Mouse (Mus musculus) left cerebral cortex, adult 9 months (tissue): ENCODE data around the gene Stpg1.

Experiments
- DNase-seq, 2 experiments: peaks; one replicate each; pipeline ENCODE4 v3.0.0; 2022; ENCODE audit warnings: low spot score in 2 of 2

Stpg1 gene

GRCm38 (mm10) chr4:135494521-135495396 lies at the start of gene Stpg1, which contains the start of gene Nipal3:
Stpg1 (plus strand) TSS chr4:135494790.
Nipal3 (minus strand) TSS chr4:135495038.
- peak; percentile 79 to 91 for DNase-seq

- no peak for DNase-seq
These were observed 43.1 kb upstream of the Stpg1 start for GRCm38 (mm10) chr4:135451360-135452015.

DNA sequence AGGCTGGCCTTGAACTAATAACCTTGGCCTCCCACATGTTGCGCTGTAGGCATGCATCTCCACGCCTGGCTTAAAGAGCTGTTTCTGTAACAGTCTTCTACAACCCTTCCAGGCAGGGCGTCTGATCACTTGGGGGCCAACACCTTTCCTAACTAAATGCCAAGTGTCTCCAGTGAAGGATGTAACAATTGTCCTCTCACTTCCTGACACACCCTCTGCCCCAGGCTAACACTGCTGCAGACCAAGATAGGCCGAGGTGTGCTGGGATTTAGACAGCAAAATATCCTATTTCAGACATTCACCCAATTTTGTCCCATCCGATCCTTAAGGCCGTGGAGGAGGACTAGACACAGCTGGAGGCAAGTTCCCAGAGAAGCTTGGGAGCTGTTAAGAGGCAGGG lies 41.4 kb upstream of the Stpg1 start:
- no peak for DNase-seq

GRCm38 (mm10) chr4:135453572-135453971 lies 41.0 kb upstream of the Stpg1 start:
- no peak for DNase-seq

DNA sequence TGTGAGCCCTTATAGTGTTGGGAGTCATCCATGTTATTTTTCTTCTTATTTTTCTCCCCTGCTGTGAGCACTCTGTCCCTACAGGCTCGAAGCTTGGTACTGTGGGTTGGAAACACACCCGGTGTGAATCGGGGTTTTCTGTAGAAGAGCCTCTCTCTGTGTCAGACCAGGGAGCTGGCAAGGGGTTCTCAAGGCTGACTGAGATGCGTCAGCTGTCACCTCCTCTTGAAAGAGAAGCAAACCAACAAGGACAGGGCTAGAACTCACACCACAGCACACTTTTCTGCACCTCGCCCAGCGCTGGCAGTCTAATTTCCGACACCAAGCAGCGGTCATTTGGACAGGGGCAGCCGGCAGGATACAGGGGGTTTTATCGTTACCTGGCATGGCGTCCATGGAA lies 31.2 kb upstream of the Stpg1 start:
- no peak for DNase-seq

GRCm38 (mm10) chr4:135477851-135478250 lies 16.7 kb upstream of the Stpg1 start:
- DNase-seq: no peak

- no peak for DNase-seq
These were observed 14.2 kb upstream of the Stpg1 start for GRCm38 (mm10) chr4:135480370-135480769.

GRCm38 (mm10) chr4:135485086-135485485 lies 9.5 kb upstream of the Stpg1 start:
- DNase-seq: no peak

- no peak for DNase-seq
These were observed 8.2 kb upstream of the Stpg1 start for GRCm38 (mm10) chr4:135486352-135486751.

DNA sequence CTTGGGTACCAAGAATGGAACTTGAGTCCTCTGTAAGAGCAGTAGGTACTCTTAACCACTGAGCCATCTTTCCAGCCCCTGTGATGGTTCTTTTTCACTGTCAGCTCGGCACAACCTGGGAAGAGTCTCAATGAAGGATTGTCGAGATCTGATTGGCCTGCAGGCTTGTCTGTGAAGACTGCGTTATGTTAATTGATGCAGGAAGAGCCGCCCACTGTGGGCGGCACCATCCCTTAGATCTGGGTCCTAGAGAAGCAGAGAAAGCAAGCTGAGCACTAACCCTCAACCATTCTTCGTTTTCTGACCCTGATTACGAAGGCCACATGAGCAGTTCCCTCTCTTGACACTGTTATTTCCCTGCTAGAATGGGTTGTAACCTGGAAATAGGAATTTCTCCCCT lies 5.3 kb upstream of the Stpg1 start:
- no peak for DNase-seq

GRCm38 (mm10) chr4:135493271-135493670 lies 1.3 kb upstream of the Stpg1 start:
- no peak for DNase-seq

DNA sequence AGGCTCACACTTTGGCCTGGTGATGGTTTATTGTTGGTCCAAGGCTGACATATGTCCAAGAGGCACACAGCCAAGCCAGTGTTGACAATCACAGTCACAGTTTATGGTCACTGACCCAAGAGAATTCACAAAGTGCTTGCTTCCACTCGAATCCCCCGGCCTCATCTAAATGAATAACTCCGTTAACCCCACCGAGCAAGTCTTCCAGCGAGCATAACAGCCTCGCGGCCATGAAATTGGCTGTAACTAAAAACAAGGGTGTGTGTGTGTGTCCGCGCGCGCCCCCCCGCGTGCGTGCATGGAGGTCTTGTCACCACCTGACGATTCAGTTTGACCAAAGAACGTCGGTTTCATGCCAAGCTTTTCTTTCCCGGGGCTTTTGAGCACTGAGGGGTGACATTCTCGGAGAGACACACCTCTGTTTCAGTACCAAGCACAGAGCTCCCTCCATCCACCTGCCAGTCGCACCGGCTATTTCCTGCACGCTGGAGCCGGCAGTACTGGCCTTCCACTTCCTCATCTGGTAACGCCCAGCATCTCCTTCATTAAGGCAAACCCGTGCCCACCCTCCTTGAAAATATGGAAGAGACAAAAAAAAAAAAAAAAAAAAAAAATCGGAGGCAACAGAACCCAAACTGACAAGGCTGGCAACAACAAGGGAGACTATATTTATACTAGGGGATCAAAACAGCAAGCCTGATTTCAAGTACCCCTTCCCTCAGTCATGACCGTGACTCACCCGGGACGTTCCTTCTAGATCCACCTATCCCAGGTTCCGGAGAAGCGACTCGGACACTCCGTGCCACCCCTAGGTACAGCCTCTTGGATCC lies 684 bp upstream of the Stpg1 start:
- peak in 1 of 2 experiments; percentile 40 for DNase-seq

GRCm38 (mm10) chr4:135495397-135495791 lies 804 bp downstream of the Stpg1 start:
- no peak for DNase-seq

DNA sequence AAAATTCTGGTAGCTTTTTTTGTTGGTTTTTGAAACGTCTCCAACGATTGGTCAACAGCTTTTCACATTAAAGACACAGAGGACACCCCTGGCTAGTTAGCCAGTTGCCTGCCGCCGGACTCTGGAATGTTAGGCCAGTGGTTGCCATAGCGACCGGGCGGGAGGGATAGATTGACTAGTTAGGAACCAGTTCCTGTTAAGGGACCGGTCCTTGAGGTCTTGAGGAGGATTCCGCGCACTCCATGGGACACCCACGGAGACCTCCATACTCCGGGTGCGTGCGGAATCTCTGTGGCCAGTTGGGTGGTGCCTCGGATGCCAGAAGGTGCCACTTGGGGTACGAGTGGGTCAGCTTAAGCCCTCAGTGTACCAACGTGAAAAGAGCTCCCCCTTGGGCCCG lies 1.2 kb downstream of the Stpg1 start:
- DNase-seq: peak in 1 of 2 experiments; percentile 24

- DNase-seq: no peak
These were observed 3.5 kb downstream of the Stpg1 start for GRCm38 (mm10) chr4:135498136-135498535.

DNA sequence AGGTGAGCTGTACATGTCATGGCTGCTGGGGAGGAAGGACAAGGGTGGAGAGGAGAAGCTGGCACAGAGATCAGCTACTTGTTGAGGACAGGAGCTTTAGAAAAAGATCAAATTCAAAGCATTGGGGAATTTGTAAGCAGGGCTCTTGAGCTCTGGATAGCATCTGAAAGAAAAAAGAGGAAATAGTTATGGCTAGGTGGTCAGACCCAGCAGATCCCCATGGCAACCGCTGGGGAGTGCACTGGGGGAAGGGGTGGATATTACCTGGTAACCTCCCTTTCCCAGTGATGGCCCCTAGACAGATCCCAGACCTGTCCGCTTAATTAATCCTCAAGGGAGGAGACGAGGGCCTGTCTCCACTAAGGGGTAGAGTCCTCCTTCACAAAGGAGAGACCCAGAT lies 5.2 kb downstream of the Stpg1 start:
- no peak for DNase-seq

- DNase-seq: no peak
These were observed 7.0 kb downstream of the Stpg1 start for GRCm38 (mm10) chr4:135501587-135501986.

GRCm38 (mm10) chr4:135505794-135506193 lies 11.2 kb downstream of the Stpg1 start:
- DNase-seq: no peak

- DNase-seq: peak; percentile 25 to 76
These were observed 13.2 kb downstream of the Stpg1 start for GRCm38 (mm10) chr4:135507547-135508350.

- DNase-seq: peak; percentile 37 to 88
These were observed 13.9 kb downstream of the Stpg1 start for GRCm38 (mm10) chr4:135508419-135509039.

GRCm38 (mm10) chr4:135509515-135509914 lies 14.9 kb downstream of the Stpg1 start:
- DNase-seq: no peak
